In genomic region chr3:85185827-85186226, GRCm38 (mm10) we compare ENCODE assay signal across 8 mouse cellular contexts.
DNase-seq lines count a peak whose midpoint lies in the region; ATAC-seq and TF ChIP-seq lines count a peak whose summit lies in the region.

No protein-coding gene starts in this region.

- 0 out of 2 replicates have a peak, but pooled peaks cover 4% of the 10 kb centered on the region for H3K9me3 ChIP-seq in hindbrain, postnatal 0 days (ENCODE audit: low read length)
- H3K9me3 ChIP-seq in hindbrain, embryonic 14.5 days (ENCODE audit: control insufficient read depth, low read length), result no peaks in the 10 kb centered on the region
- no peaks in the 10 kb centered on the region for H3K9me3 ChIP-seq in embryonic facial prominence, embryonic 15.5 days (replicated peaks)
- H3K9me3 ChIP-seq in midbrain, embryonic 12.5 days, result no peaks in the 10 kb centered on the region

- H3K4me1 ChIP-seq in hindbrain, postnatal 0 days (ENCODE audit: insufficient read depth, low read length), result peaks cover 18% of the 10 kb centered on the region; the same call in 1 of the 2 replicates
- H3K4me1 ChIP-seq in hindbrain, embryonic 14.5 days (replicated peaks; ENCODE audit: control insufficient read depth, insufficient read depth, low read length), result peaks cover 14% of the 10 kb centered on the region; the same call in 1 of the 2 replicates
- peaks cover 24% of the 10 kb centered on the region for H3K4me1 ChIP-seq in embryonic facial prominence, embryonic 15.5 days
- H3K4me1 ChIP-seq in midbrain, embryonic 12.5 days, result peaks cover 16% of the 10 kb centered on the region

- H3K4me2 ChIP-seq in hindbrain, postnatal 0 days (ENCODE audit: low read depth, low read length), result no peak overlapping the region
- H3K4me2 ChIP-seq in hindbrain, embryonic 14.5 days (replicated peaks), result no peak overlapping the region
- no peak overlapping the region for H3K4me2 ChIP-seq in embryonic facial prominence, embryonic 15.5 days (replicated peaks)
- peak overlapping the region; percentile 16; the same call in 1 of the 2 replicates for H3K4me2 ChIP-seq in midbrain, embryonic 12.5 days (replicated peaks)

- WGBS in hindbrain, postnatal 0 days, result 15% methylated on average over 12 of the region's 12 CpGs
- WGBS in hindbrain, embryonic 14.5 days, result 10% methylated on average over 12 of the region's 12 CpGs
- WGBS in embryonic facial prominence, embryonic 15.5 days, result 20% methylated on average over 12 of the region's 12 CpGs
- 2% methylated on average over 12 of the region's 12 CpGs for WGBS in midbrain, embryonic 12.5 days

- ATAC-seq in hindbrain, postnatal 0 days, result no peak; the same call in 1 of the 2 replicates
- no peak for ATAC-seq in hindbrain, embryonic 14.5 days (ENCODE audit: low FRiP score)
- ATAC-seq in embryonic facial prominence, embryonic 15.5 days (ENCODE audit: insufficient number of reproducible peaks, low FRiP score, low TSS enrichment, low read depth), result peak; percentile 72
- peak; percentile 72 for ATAC-seq in midbrain, embryonic 12.5 days (ENCODE audit: low FRiP score, low read depth)
- ATAC-seq in granulocyte monocyte progenitor cell, adult 5-6 weeks (replicated peaks; ENCODE audit: poor library complexity, severe bottlenecking), result no peak

- H3K4me3 ChIP-seq in hindbrain, postnatal 0 days (ENCODE audit: low read length), result no peak overlapping the region
- no peak overlapping the region for H3K4me3 ChIP-seq in hindbrain, embryonic 14.5 days (replicated peaks; ENCODE audit: low read length)
- H3K4me3 ChIP-seq in embryonic facial prominence, embryonic 15.5 days (replicated peaks), result no peak overlapping the region
- no peak overlapping the region for H3K4me3 ChIP-seq in midbrain, embryonic 12.5 days

- no peaks in the 10 kb centered on the region for H3K36me3 ChIP-seq in hindbrain, postnatal 0 days (ENCODE audit: insufficient read depth, low read length)
- no peaks in the 10 kb centered on the region for H3K36me3 ChIP-seq in hindbrain, embryonic 14.5 days (replicated peaks; ENCODE audit: control insufficient read depth, insufficient read depth)
- no peaks in the 10 kb centered on the region for H3K36me3 ChIP-seq in embryonic facial prominence, embryonic 15.5 days
- H3K36me3 ChIP-seq in midbrain, embryonic 12.5 days, result no peaks in the 10 kb centered on the region

- DNase-seq in hindbrain, postnatal 0 days (ENCODE audit: low spot score), result peak; percentile 29
- DNase-seq in hindbrain, embryonic 14.5 days (ENCODE audit: low spot score), result no peak
- peak; percentile 19 for DNase-seq in cerebellum, adult 11 months
- no peak for DNase-seq in T-cell, adult 2 months (ENCODE audit: low spot score)
- DNase-seq in frontal cortex, postnatal 14 days (ENCODE audit: low spot score in 2 of 2), result no peak

- no peak overlapping the region for H3K9ac ChIP-seq in hindbrain, postnatal 0 days (replicated peaks; ENCODE audit: low read length)
- no peak overlapping the region for H3K9ac ChIP-seq in hindbrain, embryonic 14.5 days
- H3K9ac ChIP-seq in embryonic facial prominence, embryonic 15.5 days, result no peak overlapping the region
- no peak overlapping the region for H3K9ac ChIP-seq in midbrain, embryonic 12.5 days (replicated peaks)

- no peak overlapping the region for H3K27ac ChIP-seq in hindbrain, postnatal 0 days
- H3K27ac ChIP-seq in hindbrain, embryonic 14.5 days, result no peak overlapping the region
- H3K27ac ChIP-seq in embryonic facial prominence, embryonic 15.5 days (replicated peaks), result no peak overlapping the region
- peak overlapping the region; percentile 54; the same call in 1 of the 2 replicates for H3K27ac ChIP-seq in midbrain, embryonic 12.5 days (replicated peaks)

- no peak for TF ChIP-seq CTCF in hindbrain, postnatal 0 days (IDR thresholded peaks at IDR 0.05; ENCODE audit: low read depth)

- no peaks in the 10 kb centered on the region for H3K27me3 ChIP-seq in hindbrain, postnatal 0 days (ENCODE audit: insufficient read depth, low read length)
- no peaks in the 10 kb centered on the region for H3K27me3 ChIP-seq in hindbrain, embryonic 14.5 days (ENCODE audit: control insufficient read depth, insufficient read depth, low read length)
- peaks cover 2% of the 10 kb centered on the region; the same call in 1 of the 2 replicates for H3K27me3 ChIP-seq in embryonic facial prominence, embryonic 15.5 days
- H3K27me3 ChIP-seq in midbrain, embryonic 12.5 days, result peaks cover 16% of the 10 kb centered on the region; the same call in 1 of the 2 replicates

Comparison
In these comparisons a context has a peak if more than half of its experiments do, and no peak if none do; other contexts are left out.
1. DNase-seq: peak in hindbrain, postnatal 0 days (single experiment) and cerebellum, adult 11 months (single experiment); none in hindbrain, embryonic 14.5 days (single experiment), T-cell, adult 2 months (single experiment) and frontal cortex, postnatal 14 days (0 of 2).
2. ATAC-seq: peak in embryonic facial prominence, embryonic 15.5 days (single experiment) and midbrain, embryonic 12.5 days (single experiment); none in hindbrain, postnatal 0 days (single experiment), hindbrain, embryonic 14.5 days (single experiment) and granulocyte monocyte progenitor cell, adult 5-6 weeks (single experiment).